Mouse (Mus musculus) lung, postnatal 0 days (tissue): ENCODE data around the gene Ston2. TPM values are rescaled to one million over a fixed set of nuclear protein-coding genes. Genes with fewer than 3 reads are reported as not detected.

Experiments
- ATAC-seq: fragments of 200-750 bp; cut with Nextera tagmentation; 2 replicates; pipeline ENCODE4 v1.8.0; 2017; ENCODE audit warnings: moderate library complexity
- DNase-seq: peaks from one replicate; pipeline ENCODE4 v3.0.0-alpha.2; 2016; ENCODE audit warnings: low spot score
- H3K27ac ChIP-seq: fragments of 300-500 bp; sonication (generic); 2 replicates; pipeline ENCODE4 v1.5.1; 2014; ENCODE audit warnings: antibody characterized with exemption, mild to moderate bottlenecking, low read length, mixed read lengths
- H3K27me3 ChIP-seq: fragments of 300-500 bp; sonication (generic); replicated peaks from 2 replicates; pipeline ENCODE4 v1.6.1; 2014; ENCODE audit warnings: low read length, mixed read lengths; ENCODE audit not compliant: insufficient read depth
- H3K36me3 ChIP-seq: fragments of 300-500 bp; sonication (generic); 2 replicates; pipeline ENCODE4 v1.6.1; 2014; ENCODE audit warnings: low read length, mixed read lengths; ENCODE audit not compliant: insufficient read depth
- H3K4me1 ChIP-seq: fragments of 300-500 bp; sonication (generic); 2 replicates; pipeline ENCODE4 v1.6.1; 2014; ENCODE audit warnings: antibody characterized with exemption, low read depth, low read length, mixed read lengths; ENCODE audit not compliant: insufficient read depth
- H3K4me2 ChIP-seq: fragments of 300-500 bp; sonication (generic); replicated peaks from 2 replicates; pipeline ENCODE4 v1.6.1; 2014; ENCODE audit warnings: low read depth, mild to moderate bottlenecking, low read length, moderate library complexity, mixed read lengths
- H3K4me3 ChIP-seq: fragments of 300-500 bp; sonication (generic); 2 replicates; pipeline ENCODE4 v1.5.1; 2014; ENCODE audit warnings: low read depth, low read length
- H3K9ac ChIP-seq: fragments of 300-500 bp; sonication (generic); replicated peaks from 2 replicates; pipeline ENCODE4 v1.6.1; 2014; ENCODE audit warnings: low read depth, mild to moderate bottlenecking
- H3K9me3 ChIP-seq: fragments of 300-500 bp; sonication (generic); 2 replicates; pipeline ENCODE4 v1.6.1; 2016; ENCODE audit warnings: low read length, mixed read lengths
- CTCF ChIP-seq: IDR thresholded peaks from 2 replicates; pipeline ENCODE4 v1.5.1; 2016; ENCODE audit warnings: antibody characterized with exemption, mild to moderate bottlenecking
- EP300 ChIP-seq: IDR thresholded peaks from 2 replicates; pipeline ENCODE4 v1.6.1; 2016; ENCODE audit warnings: antibody characterized with exemption, mild to moderate bottlenecking, control low read depth
- WGBS: fragments of 180-500 bp; shearing (Covaris S2); extraction: QIAGEN DNeasy Blood & Tissue Kit; methylation state at CpG from one replicate; pipeline ENCODE4 v1.1.7; 2014; 5-methylcytosine and 5-hydroxymethylcytosine counted together
- polyA plus RNA-seq: library from polyadenylated mRNA; unstranded; fragments of >200 nt; fragmentation: Nextera tagmentation; extraction: Ambion mirVana; gene quantifications from 2 replicates; pipeline ENCODE4 v1.2.1, GENCODE M21; 2015

Gene Ston2
- polyA plus RNA-seq, 1 experiment from 2014 or later, result 6.2 TPM

- H3K4me2 ChIP-seq, result no peak overlapping the region
- no peaks in the 10 kb centered on the region for H3K36me3 ChIP-seq
- no peaks in the 10 kb centered on the region for H3K9me3 ChIP-seq
- ATAC-seq (no peak), DNase-seq (no peak)
- no peak for TF ChIP-seq CTCF
- no peak for TF ChIP-seq EP300
- H3K4me1 ChIP-seq, result peaks cover 16% of the 10 kb centered on the region
- H3K9ac ChIP-seq, result no peak overlapping the region
- 85% methylated on average over 3 of the region's 3 CpGs for WGBS
- H3K4me3 ChIP-seq, result no peak overlapping the region
- no peak overlapping the region; the same call in 1 of the 2 replicates for H3K27ac ChIP-seq
- H3K27me3 ChIP-seq, result no peaks in the 10 kb centered on the region
Observed at GRCm38 (mm10) chr12:91683096-91683495, 105.1 kb downstream of the Ston2 start.

GRCm38 (mm10) chr12:91679320-91680064 lies 108.7 kb downstream of the Ston2 start:
- no peak overlapping the region for H3K27ac ChIP-seq
- H3K4me2 ChIP-seq, result no peak overlapping the region
- DNase-seq, result no peak
- 50% methylated on average over 14 of the region's 14 CpGs for WGBS
- no peaks in the 10 kb centered on the region for H3K9me3 ChIP-seq
- H3K27me3 ChIP-seq, result no peaks in the 10 kb centered on the region
- no peak overlapping the region for H3K9ac ChIP-seq
- peaks cover 14% of the 10 kb centered on the region for H3K4me1 ChIP-seq
- TF ChIP-seq EP300 (no peak), CTCF (no peak)
- no peak for ATAC-seq
- no peak overlapping the region for H3K4me3 ChIP-seq
- H3K36me3 ChIP-seq, result no peaks in the 10 kb centered on the region

DNA sequence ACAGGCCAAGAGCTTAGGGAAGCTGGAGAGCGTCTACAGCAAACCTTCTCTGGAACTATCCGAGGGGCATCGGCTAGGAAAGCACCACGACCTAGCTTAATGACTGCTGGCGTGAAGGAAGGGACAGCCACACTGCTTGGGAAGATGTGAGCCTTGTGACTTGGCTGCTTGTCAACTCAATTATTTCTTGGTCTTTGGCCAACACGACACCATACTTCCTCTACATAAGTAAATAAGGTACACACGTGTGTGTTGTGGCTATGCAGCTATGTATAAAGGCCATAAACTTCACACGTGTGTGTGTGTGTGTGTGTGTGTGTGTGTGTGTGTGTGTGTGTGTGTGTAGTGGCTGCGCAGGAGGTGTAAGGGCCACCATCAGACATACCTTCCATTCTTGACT lies 112.2 kb downstream of the Ston2 start:
- ATAC-seq (peak; percentile 67), DNase-seq (no peak)
- 39% methylated on average over 9 of the region's 9 CpGs for WGBS
- no peak for TF ChIP-seq EP300
- no peak for TF ChIP-seq CTCF
- Histone ChIP-seq H3K4me2 (no peak overlapping the region), H3K27ac (no peak overlapping the region), H3K27me3 (no peaks in the 10 kb centered on the region), H3K9ac (no peak overlapping the region), H3K9me3 (no peaks in the 10 kb centered on the region), H3K4me3 (no peak overlapping the region), H3K36me3 (no peaks in the 10 kb centered on the region), H3K4me1 (peaks cover 6% of the 10 kb centered on the region)

GRCm38 (mm10) chr12:91673141-91673540 lies 115.0 kb downstream of the Ston2 start:
- no peak overlapping the region for H3K4me3 ChIP-seq
- TF ChIP-seq CTCF (peak; percentile 30), EP300 (no peak)
- H3K27ac ChIP-seq, result no peak overlapping the region
- no peaks in the 10 kb centered on the region for H3K36me3 ChIP-seq
- H3K9ac ChIP-seq, result no peak overlapping the region
- no peak for DNase-seq
- ATAC-seq, result no peak
- H3K9me3 ChIP-seq, result no peaks in the 10 kb centered on the region
- no peaks in the 10 kb centered on the region for H3K27me3 ChIP-seq
- H3K4me2 ChIP-seq, result no peak overlapping the region
- WGBS, result 82% methylated on average over 6 of the region's 6 CpGs
- no peaks in the 10 kb centered on the region; the same call in 1 of the 2 replicates for H3K4me1 ChIP-seq

- DNase-seq (no peak), ATAC-seq (no peak)
- WGBS, result 83% methylated on average over 7 of the region's 7 CpGs
- Histone ChIP-seq H3K4me1 (no peaks in the 10 kb centered on the region; the same call in 1 of the 2 replicates), H3K36me3 (no peaks in the 10 kb centered on the region), H3K27me3 (no peaks in the 10 kb centered on the region), H3K27ac (no peak overlapping the region), H3K9ac (no peak overlapping the region), H3K4me2 (no peak overlapping the region), H3K9me3 (no peaks in the 10 kb centered on the region), H3K4me3 (no peak overlapping the region)
- no peak for TF ChIP-seq CTCF
- TF ChIP-seq EP300, result no peak
Observed at GRCm38 (mm10) chr12:91672528-91672927, 115.7 kb downstream of the Ston2 start.

DNA sequence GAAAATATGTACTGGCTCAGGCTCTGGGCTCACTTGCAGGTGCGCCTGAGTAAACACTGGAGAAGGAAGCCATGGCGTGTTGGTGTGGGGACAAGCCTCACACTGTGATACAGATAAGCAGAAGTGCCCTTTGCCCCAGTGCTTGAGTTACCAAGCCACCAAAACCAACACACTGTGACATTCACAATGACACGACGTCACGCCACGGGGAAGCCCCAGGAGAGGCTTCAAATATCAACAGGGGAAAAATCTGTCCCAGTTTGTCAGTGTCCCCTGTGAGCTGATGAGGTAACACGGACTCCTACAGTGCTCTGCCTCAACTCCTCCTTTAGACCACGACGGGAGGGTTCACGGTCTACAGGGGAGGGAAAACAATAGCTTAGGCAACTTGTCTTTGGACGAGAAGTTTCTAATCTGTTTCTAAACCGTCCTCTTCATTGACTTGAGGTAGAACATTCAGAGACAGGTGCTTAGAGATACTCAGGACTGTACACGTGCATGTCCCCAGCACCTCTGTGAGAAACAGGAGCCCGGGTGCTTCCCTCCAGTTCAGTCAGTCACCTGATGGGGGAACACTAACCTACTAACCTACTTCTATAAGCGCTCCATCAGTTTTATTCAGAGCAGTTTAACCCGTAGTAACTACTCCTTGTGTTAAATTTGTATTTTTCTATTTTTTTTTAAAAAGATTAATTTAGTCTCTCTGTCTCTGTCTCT lies 119.5 kb downstream of the Ston2 start:
- peak; percentile 83 for DNase-seq
- no peak overlapping the region for H3K9ac ChIP-seq
- H3K4me1 ChIP-seq, result no peaks in the 10 kb centered on the region; the same call in 1 of the 2 replicates
- WGBS, result 36% methylated on average over 16 of the region's 16 CpGs
- no peak overlapping the region for H3K27ac ChIP-seq
- H3K4me3 ChIP-seq, result no peak overlapping the region
- H3K4me2 ChIP-seq, result 0 out of 2 replicates have a peak overlapping the region, but pooled peaks have one; percentile 1
- no peak for TF ChIP-seq CTCF
- TF ChIP-seq EP300, result peak; percentile 61
- no peaks in the 10 kb centered on the region for H3K9me3 ChIP-seq
- no peaks in the 10 kb centered on the region for H3K27me3 ChIP-seq
- peak; percentile 94 for ATAC-seq
- H3K36me3 ChIP-seq, result no peaks in the 10 kb centered on the region
